Mouse (Mus musculus) heart, postnatal 0 days (tissue): ENCODE data around the gene Mtmr3. TPM values are rescaled to one million over a fixed set of nuclear protein-coding genes. Genes with fewer than 3 reads are reported as not detected.
"Not testable (repeated sequence)": the region's sequence is repeated elsewhere in the genome, so short reads cannot be mapped to it uniquely, and the experiment has no call there.

Experiments
- ATAC-seq: fragments of 200-750 bp; cut with Nextera tagmentation; 2 replicates; pipeline ENCODE4 v1.8.0; 2017; ENCODE audit warnings: low read depth, moderate number of reproducible peaks, moderate library complexity; ENCODE audit not compliant: insufficient read depth
- DNase-seq: peaks from one replicate; pipeline ENCODE4 v3.0.0-alpha.2; 2016; ENCODE audit warnings: low spot score
- H3K27ac ChIP-seq: fragments of 300-500 bp; sonication (generic); 2 replicates; pipeline ENCODE4 v1.5.1; 2014; ENCODE audit warnings: low read depth, mild to moderate bottlenecking
- H3K27me3 ChIP-seq: fragments of 300-500 bp; sonication (generic); 2 replicates; pipeline ENCODE4 v1.6.1; 2014; ENCODE audit warnings: low read length, mixed read lengths; ENCODE audit not compliant: control insufficient read depth, insufficient read depth
- H3K36me3 ChIP-seq: fragments of 300-500 bp; sonication (generic); replicated peaks from 2 replicates; pipeline ENCODE4 v1.6.1; 2014; ENCODE audit warnings: low read length, mixed read lengths; ENCODE audit not compliant: control insufficient read depth, insufficient read depth
- H3K4me1 ChIP-seq: fragments of 300-500 bp; sonication (generic); 2 replicates; pipeline ENCODE4 v1.6.1; 2014; ENCODE audit warnings: antibody characterized with exemption; ENCODE audit not compliant: control insufficient read depth, insufficient read depth
- H3K4me2 ChIP-seq: fragments of 300-500 bp; sonication (generic); 2 replicates; pipeline ENCODE4 v1.6.1; 2014; ENCODE audit warnings: low read depth, mild to moderate bottlenecking, low read length, moderate library complexity
- H3K4me3 ChIP-seq: fragments of 300-500 bp; sonication (generic); 2 replicates; pipeline ENCODE4 v1.5.1; 2014; ENCODE audit warnings: low read depth, low read length
- H3K9ac ChIP-seq: fragments of 300-500 bp; sonication (generic); replicated peaks from 2 replicates; pipeline ENCODE4 v1.6.1; 2014; ENCODE audit warnings: low read depth, low read length, mixed read lengths
- H3K9me3 ChIP-seq: fragments of 300-500 bp; sonication (generic); replicated peaks from 2 replicates; pipeline ENCODE4 v1.6.1; 2016; ENCODE audit warnings: low read length; ENCODE audit not compliant: control insufficient read depth
- CTCF ChIP-seq: IDR thresholded peaks from 2 replicates; pipeline ENCODE4 v1.5.1; 2016; ENCODE audit warnings: antibody characterized with exemption, control low read depth, low read depth
- EP300 ChIP-seq: IDR thresholded peaks from 2 replicates; pipeline ENCODE4 v1.6.1; 2016; ENCODE audit warnings: antibody characterized with exemption, low read depth
- WGBS: fragments of 180-500 bp; shearing (Covaris S2); extraction: QIAGEN DNeasy Blood & Tissue Kit; methylation state at CpG from one replicate; pipeline ENCODE4 v1.1.7; 2014; 5-methylcytosine and 5-hydroxymethylcytosine counted together
- polyA plus RNA-seq: library from polyadenylated mRNA; unstranded; fragments of >200 nt; fragmentation: Nextera tagmentation; extraction: Ambion mirVana; gene quantifications from 2 replicates; pipeline ENCODE4 v1.2.1, GENCODE M21; 2015
- total RNA-seq: library from RNA; depleted of rRNA; stranded (reverse); fragments of >200 nt; gene quantifications from 2 replicates; pipeline ENCODE4 v1.2.3, GENCODE M21; 2014; ENCODE audit warnings: low replicate concordance

Gene Mtmr3
- total and polyA plus RNA-seq, 2 experiments from 2014 or later, result 15.1 to 53.3 TPM

GRCm38 (mm10) chr11:4578682-4579081 lies 16.0 kb downstream of the Mtmr3 start:
- H3K9ac ChIP-seq, result no peak overlapping the region
- no peak overlapping the region for H3K4me3 ChIP-seq
- no peak overlapping the region for H3K27ac ChIP-seq
- WGBS, result 23% methylated on average over 2 of the region's 2 CpGs
- no peaks in the 10 kb centered on the region for H3K36me3 ChIP-seq
- H3K9me3 ChIP-seq, result no peaks in the 10 kb centered on the region
- H3K4me1 ChIP-seq, result 0 out of 2 replicates have a peak, but pooled peaks cover 6% of the 10 kb centered on the region
- DNase-seq (no peak), ATAC-seq (no peak)
- TF ChIP-seq EP300 (no peak), CTCF (no peak)
- no peak overlapping the region for H3K4me2 ChIP-seq
- no peaks in the 10 kb centered on the region for H3K27me3 ChIP-seq

DNA sequence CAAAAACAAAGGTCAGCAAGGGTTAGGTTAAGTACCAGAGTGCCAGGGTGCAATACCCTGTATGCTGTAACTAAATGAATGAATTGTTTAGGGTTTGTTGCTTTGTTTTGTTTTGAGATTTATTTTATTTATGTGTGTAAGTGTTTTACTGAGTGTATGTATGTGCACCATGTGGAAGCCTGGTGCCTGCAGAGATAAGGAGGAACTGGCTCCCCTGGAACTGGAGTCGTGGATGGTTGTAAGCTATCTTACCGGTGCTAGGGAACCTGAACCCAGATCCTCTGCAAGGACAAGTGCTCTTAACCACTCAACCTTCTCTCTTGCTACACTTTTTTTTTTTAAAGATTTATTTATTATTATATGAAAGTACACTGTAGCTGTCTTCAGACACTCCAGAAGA lies 17.6 kb downstream of the Mtmr3 start:
- 0 out of 2 replicates have a peak, but pooled peaks cover 6% of the 10 kb centered on the region for H3K4me1 ChIP-seq
- H3K9me3 ChIP-seq, result no peaks in the 10 kb centered on the region
- no peaks in the 10 kb centered on the region for H3K27me3 ChIP-seq
- WGBS, result 76% methylated on average over 2 of the region's 2 CpGs
- H3K9ac ChIP-seq, result no peak overlapping the region
- DNase-seq, result no peak
- TF ChIP-seq CTCF (no peak), EP300 (no peak)
- no peak overlapping the region for H3K4me2 ChIP-seq
- ATAC-seq, result no peak
- H3K4me3 ChIP-seq, result no peak overlapping the region
- H3K27ac ChIP-seq, result no peak overlapping the region
- no peaks in the 10 kb centered on the region for H3K36me3 ChIP-seq

- not testable (repeated sequence) for H3K27me3 ChIP-seq, H3K4me3 ChIP-seq, DNase-seq, H3K36me3 ChIP-seq, ATAC-seq, H3K9ac ChIP-seq, H3K27ac ChIP-seq, H3K4me2 ChIP-seq, H3K9me3 ChIP-seq
- 58% methylated on average over 2 of the region's 2 CpGs for WGBS
- H3K4me1 ChIP-seq, result peaks cover 15% of the 10 kb centered on the region
These were observed 18.5 kb downstream of the Mtmr3 start for GRCm38 (mm10) chr11:4576090-4576732.

- H3K4me2 ChIP-seq, result no peak overlapping the region
- H3K4me3 ChIP-seq, result no peak overlapping the region
- 46% methylated on average over 4 of the region's 4 CpGs for WGBS
- no peaks in the 10 kb centered on the region for H3K9me3 ChIP-seq
- ATAC-seq (no peak), DNase-seq (no peak)
- TF ChIP-seq EP300 (no peak), CTCF (no peak)
- H3K9ac ChIP-seq, result no peak overlapping the region
- peaks cover 10% of the 10 kb centered on the region for H3K4me1 ChIP-seq
- no peaks in the 10 kb centered on the region for H3K36me3 ChIP-seq
- H3K27me3 ChIP-seq, result no peaks in the 10 kb centered on the region
- H3K27ac ChIP-seq, result no peak overlapping the region
These were observed 23.2 kb downstream of the Mtmr3 start for GRCm38 (mm10) chr11:4571491-4571901.

DNA sequence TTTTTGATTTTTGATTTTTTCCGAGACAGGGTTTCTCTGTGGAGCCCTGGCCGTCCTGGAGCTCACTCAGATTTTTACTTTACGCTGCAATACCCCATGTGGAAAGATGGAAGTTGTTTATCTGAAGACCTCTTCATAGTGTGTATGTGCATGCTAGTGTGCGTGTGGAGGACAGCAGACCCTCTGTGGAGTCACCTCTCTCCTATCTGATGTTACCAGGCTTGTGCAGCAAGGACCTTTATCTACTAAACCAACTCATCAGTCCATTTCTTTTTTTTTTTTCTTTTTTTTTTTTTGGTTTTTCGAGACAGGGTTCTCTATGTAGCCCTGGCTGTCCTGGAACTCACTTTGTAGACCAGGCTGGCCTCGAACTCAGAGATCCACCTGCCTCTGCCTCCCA lies 28.3 kb downstream of the Mtmr3 start:
- WGBS, result 90% methylated on average over 6 of the region's 6 CpGs
- H3K4me2 ChIP-seq, result no peak overlapping the region
- H3K4me1 ChIP-seq, result peaks cover 3% of the 10 kb centered on the region; the same call in 1 of the 2 replicates
- no peak for TF ChIP-seq CTCF
- TF ChIP-seq EP300, result no peak
- H3K36me3 ChIP-seq, result no peaks in the 10 kb centered on the region
- no peaks in the 10 kb centered on the region for H3K27me3 ChIP-seq
- no peak for DNase-seq
- H3K9ac ChIP-seq, result no peak overlapping the region
- H3K27ac ChIP-seq, result no peak overlapping the region
- no peaks in the 10 kb centered on the region for H3K9me3 ChIP-seq
- no peak for ATAC-seq
- no peak overlapping the region for H3K4me3 ChIP-seq

- DNase-seq, result no peak
- Histone ChIP-seq H3K9ac (no peak overlapping the region), H3K4me3 (no peak overlapping the region), H3K27me3 (no peaks in the 10 kb centered on the region), H3K4me1 (no peaks in the 10 kb centered on the region), H3K27ac (no peak overlapping the region), H3K9me3 (no peaks in the 10 kb centered on the region), H3K4me2 (no peak overlapping the region), H3K36me3 (no peaks in the 10 kb centered on the region)
- no peak for TF ChIP-seq EP300
- no peak for TF ChIP-seq CTCF
- WGBS, result 57% methylated on average over 2 of the region's 2 CpGs
- no peak for ATAC-seq
These were observed 29.1 kb downstream of the Mtmr3 start for GRCm38 (mm10) chr11:4565545-4565944.
